Mouse (Mus musculus): ENCODE measurements around the gene Atg10. TPM values are rescaled to one million over a fixed set of nuclear protein-coding genes. Genes with fewer than 3 reads are reported as not detected.
A peak's percentile ranks its signal among the peaks of the same experiment; 100 is the strongest.

The Atg10 gene
- polyA plus RNA-seq, 1 experiment from 2014 or later: 16.2 TPM

DNA sequence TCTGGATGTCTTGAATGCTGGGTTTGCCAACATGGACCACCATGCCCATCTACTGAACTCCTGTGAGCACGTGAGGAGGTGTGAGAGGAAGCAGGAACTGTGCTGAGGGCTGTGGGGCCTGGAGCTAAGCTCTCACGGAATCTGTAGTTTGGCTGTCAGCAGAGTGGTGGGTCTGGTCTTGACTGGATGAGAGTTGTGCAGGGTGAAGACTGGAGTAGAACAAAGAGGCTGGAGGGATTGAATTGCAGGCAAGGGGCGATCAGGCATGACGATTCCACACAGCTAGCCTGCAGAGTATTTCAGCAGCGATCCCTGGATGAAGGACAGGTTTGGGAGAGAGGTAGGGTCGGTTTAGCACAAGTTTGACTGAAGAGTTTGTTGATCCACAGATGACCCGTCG, 10.8 kb downstream of the Atg10 start:
- TF ChIP-seq EP300 (optimal IDR thresholded peaks at IDR 0.05) (no peak), CTCF (IDR thresholded peaks at IDR 0.05; ENCODE audit: low read depth) (no peak)
- H3K4me2 ChIP-seq (replicated peaks; ENCODE audit: low read depth): no peak overlapping the region
- H3K9ac ChIP-seq (ENCODE audit: low read length): no peak overlapping the region
- no peak overlapping the region for H3K27ac ChIP-seq (replicated peaks)
- DNase-seq (ENCODE audit: low spot score) (no peak), ATAC-seq (ENCODE audit: low FRiP score, low TSS enrichment) (no peak)
- WGBS: 92% methylated on average over 8 of the region's 8 CpGs
- no peaks in the 10 kb centered on the region for H3K27me3 ChIP-seq (ENCODE audit: control insufficient read depth, insufficient read depth, low read length)
- H3K4me1 ChIP-seq (replicated peaks; ENCODE audit: control insufficient read depth, insufficient read depth): no peaks in the 10 kb centered on the region
- no peaks in the 10 kb centered on the region for H3K9me3 ChIP-seq (ENCODE audit: control insufficient read depth, low read length)
- no peaks in the 10 kb centered on the region; the same call in 1 of the 2 replicates for H3K36me3 ChIP-seq (ENCODE audit: control insufficient read depth, insufficient read depth, low read length)
- H3K4me3 ChIP-seq (ENCODE audit: low read depth, low read length): no peak overlapping the region

DNA sequence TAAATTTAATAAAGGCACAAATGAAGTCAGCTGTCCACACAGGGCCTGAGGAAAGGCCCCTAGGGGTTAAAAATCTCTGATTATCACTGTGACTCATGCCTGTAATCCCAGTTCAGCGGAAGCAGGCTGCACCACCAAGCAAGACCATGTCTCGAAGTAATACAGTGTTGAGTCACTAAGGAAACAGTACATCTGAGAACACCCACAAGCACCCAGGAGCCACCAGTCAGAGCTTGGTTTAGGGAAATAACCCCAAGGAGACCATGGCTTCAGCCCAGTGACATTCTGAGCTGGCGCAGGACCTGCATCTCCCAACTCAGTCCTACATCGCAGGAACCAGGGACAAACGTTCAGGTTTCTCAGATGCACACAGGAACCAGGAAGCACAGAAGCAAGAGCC, 17.5 kb downstream of the Atg10 start:
- 47% methylated on average over 5 of the region's 5 CpGs for WGBS
- DNase-seq (ENCODE audit: low spot score): peak; percentile 47

DNA sequence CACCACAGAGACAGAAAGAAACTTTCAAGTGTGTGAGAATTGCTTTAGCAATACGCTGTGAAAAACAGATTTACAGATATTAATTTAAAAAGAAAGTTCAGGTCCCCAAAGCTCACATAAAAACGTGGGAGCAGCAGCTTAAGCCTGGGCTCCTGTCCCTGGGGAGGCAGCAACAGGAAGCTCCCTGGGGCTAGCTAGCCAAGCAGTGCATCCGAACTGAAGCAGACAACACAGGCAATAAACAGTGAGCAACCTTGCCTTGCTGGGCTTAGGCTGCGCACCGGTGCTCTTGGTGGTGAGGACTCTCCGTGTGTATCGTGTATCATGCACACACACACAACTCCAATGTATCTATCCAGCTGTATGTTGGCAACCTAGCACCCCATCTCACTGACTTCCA, 21.2 kb downstream of the Atg10 start:
- no peaks in the 10 kb centered on the region for H3K27me3 ChIP-seq (ENCODE audit: control insufficient read depth, insufficient read depth, low read length)
- no peaks in the 10 kb centered on the region for H3K9me3 ChIP-seq (ENCODE audit: control insufficient read depth, low read length)
- TF ChIP-seq EP300 (optimal IDR thresholded peaks at IDR 0.05) (no peak), CTCF (IDR thresholded peaks at IDR 0.05; ENCODE audit: low read depth) (no peak)
- DNase-seq (ENCODE audit: low spot score): no peak
- H3K4me1 ChIP-seq (replicated peaks; ENCODE audit: control insufficient read depth, insufficient read depth): no peaks in the 10 kb centered on the region
- H3K4me2 ChIP-seq (replicated peaks; ENCODE audit: low read depth): no peak overlapping the region
- no peak overlapping the region for H3K4me3 ChIP-seq (ENCODE audit: low read depth, low read length)
- WGBS: 77% methylated on average over 7 of the region's 7 CpGs
- no peak for ATAC-seq (ENCODE audit: low FRiP score, low TSS enrichment)
- no peak overlapping the region for H3K27ac ChIP-seq (replicated peaks)
- H3K9ac ChIP-seq (ENCODE audit: low read length): no peak overlapping the region
- H3K36me3 ChIP-seq (ENCODE audit: control insufficient read depth, insufficient read depth, low read length): no peaks in the 10 kb centered on the region

More for the DNA sequence above, 17.5 kb downstream of the Atg10 start:
- ATAC-seq (ENCODE audit: low FRiP score, low TSS enrichment): peak; percentile 99
- peak overlapping the region; percentile 77 for H3K27ac ChIP-seq (replicated peaks)
- H3K4me1 ChIP-seq (replicated peaks; ENCODE audit: control insufficient read depth, insufficient read depth): no peaks in the 10 kb centered on the region
- H3K9me3 ChIP-seq (ENCODE audit: control insufficient read depth, low read length): no peaks in the 10 kb centered on the region
- no peak overlapping the region for H3K9ac ChIP-seq (ENCODE audit: low read length)
- no peak overlapping the region for H3K4me3 ChIP-seq (ENCODE audit: low read depth, low read length)
- TF ChIP-seq CTCF (IDR thresholded peaks at IDR 0.05; ENCODE audit: low read depth): no peak
- no peak for TF ChIP-seq EP300 (optimal IDR thresholded peaks at IDR 0.05)
- no peaks in the 10 kb centered on the region for H3K27me3 ChIP-seq (ENCODE audit: control insufficient read depth, insufficient read depth, low read length)
- H3K4me2 ChIP-seq (replicated peaks; ENCODE audit: low read depth): no peak overlapping the region
- no peaks in the 10 kb centered on the region; the same call in 1 of the 2 replicates for H3K36me3 ChIP-seq (ENCODE audit: control insufficient read depth, insufficient read depth, low read length)

DNA sequence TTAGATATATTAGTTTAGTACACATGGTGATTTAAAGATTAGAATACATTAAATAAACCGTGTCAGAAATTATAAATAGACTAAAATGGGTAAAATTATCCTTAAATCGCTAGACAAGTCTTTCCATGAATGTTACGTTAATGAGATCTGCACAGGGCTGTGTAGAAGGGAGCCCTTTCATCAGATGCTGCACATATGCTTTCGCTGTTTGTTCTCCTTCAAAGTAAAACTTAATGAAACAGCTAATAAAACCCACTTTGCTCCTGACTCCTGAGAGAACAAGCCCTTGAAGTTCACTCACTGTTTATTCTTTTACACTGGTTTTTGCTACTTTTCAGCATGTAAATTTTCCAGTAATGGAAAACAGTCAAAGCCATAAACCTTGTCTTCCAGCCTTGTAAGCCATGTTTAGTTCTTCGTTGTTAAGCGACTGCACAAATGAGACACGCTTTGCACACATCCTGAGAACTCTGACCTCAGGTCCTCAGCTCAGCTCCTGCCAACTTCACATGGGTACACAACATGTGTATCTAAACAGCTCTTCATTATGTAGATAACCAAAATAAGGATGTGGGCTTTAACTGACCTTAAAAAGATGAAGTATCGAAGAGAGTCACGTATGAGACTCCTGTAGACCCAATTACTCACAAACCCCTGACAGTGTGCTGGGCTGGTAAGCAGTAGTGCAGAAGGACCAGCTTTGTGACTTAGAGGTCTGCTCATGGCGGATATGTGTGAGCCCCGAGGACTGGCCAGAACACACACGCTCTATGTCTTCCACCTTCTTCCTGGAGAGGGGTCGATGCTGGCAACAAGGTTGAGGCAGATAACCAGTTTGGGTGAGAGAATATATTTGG, 36.2 kb downstream of the Atg10 start:
- WGBS: 76% methylated on average over 13 of the region's 13 CpGs
- no peak overlapping the region for H3K9ac ChIP-seq (ENCODE audit: low read length)
- no peak for ATAC-seq (ENCODE audit: low FRiP score, low TSS enrichment)
- no peak overlapping the region for H3K4me2 ChIP-seq (replicated peaks; ENCODE audit: low read depth)
- H3K36me3 ChIP-seq (ENCODE audit: control insufficient read depth, insufficient read depth, low read length): no peaks in the 10 kb centered on the region
- no peaks in the 10 kb centered on the region for H3K9me3 ChIP-seq (ENCODE audit: control insufficient read depth, low read length)
- no peak for DNase-seq (ENCODE audit: low spot score)
- TF ChIP-seq CTCF (IDR thresholded peaks at IDR 0.05; ENCODE audit: low read depth) (no peak), EP300 (optimal IDR thresholded peaks at IDR 0.05) (no peak)
- H3K27me3 ChIP-seq (ENCODE audit: control insufficient read depth, insufficient read depth, low read length): no peaks in the 10 kb centered on the region
- H3K4me1 ChIP-seq (replicated peaks; ENCODE audit: control insufficient read depth, insufficient read depth): no peaks in the 10 kb centered on the region
- no peak overlapping the region for H3K4me3 ChIP-seq (ENCODE audit: low read depth, low read length)
- no peak overlapping the region for H3K27ac ChIP-seq (replicated peaks)

DNA sequence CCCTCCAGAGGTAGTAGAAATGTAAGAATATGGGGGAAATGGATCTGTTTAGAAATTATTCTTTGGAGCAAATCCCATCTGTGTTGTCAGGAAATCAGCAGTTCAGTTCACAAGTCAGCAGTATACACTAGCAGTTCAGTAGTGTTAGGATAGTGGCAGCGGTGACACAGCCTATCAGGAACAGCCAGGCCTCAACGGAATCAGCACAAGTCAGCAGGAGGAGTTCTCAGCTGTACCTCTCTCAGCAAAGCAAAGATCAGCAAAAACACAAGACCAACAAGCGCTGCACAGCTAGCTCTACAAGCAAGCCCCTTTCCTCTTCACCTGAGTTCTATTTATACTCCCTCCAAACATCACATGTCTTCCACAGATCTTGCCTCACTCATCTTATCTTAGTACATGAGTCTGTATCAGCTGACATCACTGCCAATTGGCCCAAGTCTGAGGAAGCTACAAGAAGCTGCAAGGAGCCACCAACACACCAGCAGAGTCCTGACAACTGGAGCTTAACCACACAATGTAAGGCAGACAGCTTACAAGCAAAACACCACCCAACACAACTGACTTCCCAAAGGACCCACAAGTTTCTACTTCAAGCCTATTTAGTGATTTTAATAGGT, 38.4 kb downstream of the Atg10 start:
- DNase-seq (ENCODE audit: low spot score) (no peak), ATAC-seq (ENCODE audit: low FRiP score, low TSS enrichment) (no peak)
- H3K4me1 ChIP-seq (replicated peaks; ENCODE audit: control insufficient read depth, insufficient read depth): no peaks in the 10 kb centered on the region
- no peak overlapping the region for H3K4me2 ChIP-seq (replicated peaks; ENCODE audit: low read depth)
- no peaks in the 10 kb centered on the region for H3K9me3 ChIP-seq (ENCODE audit: control insufficient read depth, low read length)
- no peak overlapping the region for H3K4me3 ChIP-seq (ENCODE audit: low read depth, low read length)
- WGBS: 90% methylated on average over 3 of the region's 3 CpGs
- no peaks in the 10 kb centered on the region for H3K27me3 ChIP-seq (ENCODE audit: control insufficient read depth, insufficient read depth, low read length)
- H3K27ac ChIP-seq (replicated peaks): no peak overlapping the region
- H3K36me3 ChIP-seq (ENCODE audit: control insufficient read depth, insufficient read depth, low read length): no peaks in the 10 kb centered on the region
- no peak for TF ChIP-seq EP300 (optimal IDR thresholded peaks at IDR 0.05)
- no peak for TF ChIP-seq CTCF (IDR thresholded peaks at IDR 0.05; ENCODE audit: low read depth)
- H3K9ac ChIP-seq (ENCODE audit: low read length): no peak overlapping the region

DNA sequence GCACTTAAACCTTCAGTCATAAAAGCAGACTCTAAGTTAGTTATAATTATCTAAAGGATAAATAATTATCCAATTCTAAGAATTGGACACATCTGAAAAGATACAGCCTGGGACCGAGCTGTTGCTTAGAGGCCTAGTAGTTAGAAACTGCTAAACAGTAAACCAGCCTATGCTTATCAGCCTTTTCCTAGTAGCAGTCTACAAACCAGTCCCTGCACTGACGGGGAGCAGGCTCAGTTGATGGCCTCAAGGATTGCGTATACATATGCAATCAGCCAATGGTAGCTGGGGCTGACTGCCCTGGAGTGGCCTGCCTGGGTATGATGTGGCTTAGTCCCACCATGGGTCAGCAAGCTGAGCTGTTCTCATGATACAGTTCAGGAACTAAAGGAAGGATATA, 39.5 kb downstream of the Atg10 start:
- no peak overlapping the region for H3K27ac ChIP-seq (replicated peaks)
- ATAC-seq (ENCODE audit: low FRiP score, low TSS enrichment): no peak
- no peak for DNase-seq (ENCODE audit: low spot score)
- H3K4me2 ChIP-seq (replicated peaks; ENCODE audit: low read depth): no peak overlapping the region
- 76% methylated on average over 3 of the region's 3 CpGs for WGBS
- no peaks in the 10 kb centered on the region for H3K27me3 ChIP-seq (ENCODE audit: control insufficient read depth, insufficient read depth, low read length)
- no peak overlapping the region for H3K4me3 ChIP-seq (ENCODE audit: low read depth, low read length)
- no peaks in the 10 kb centered on the region for H3K36me3 ChIP-seq (ENCODE audit: control insufficient read depth, insufficient read depth, low read length)
- H3K9me3 ChIP-seq (ENCODE audit: control insufficient read depth, low read length): no peaks in the 10 kb centered on the region
- TF ChIP-seq CTCF (IDR thresholded peaks at IDR 0.05; ENCODE audit: low read depth) (no peak), EP300 (optimal IDR thresholded peaks at IDR 0.05) (no peak)
- H3K4me1 ChIP-seq (replicated peaks; ENCODE audit: control insufficient read depth, insufficient read depth): no peaks in the 10 kb centered on the region
- H3K9ac ChIP-seq (ENCODE audit: low read length): no peak overlapping the region

Data from stomach, postnatal 0 days (tissue).